Mouse (Mus musculus) bone marrow, adult 2 months (tissue): Measurements from ENCODE around the gene Cys1.

ENCODE experiments used
- CTCF ChIP-seq: fragments of 200-500 bp; IDR thresholded peaks from 2 replicates; pipeline ENCODE4 v1.5.1; 2011; ENCODE audit warnings: low read length, control low read depth; ENCODE audit not compliant: control insufficient read depth, insufficient read depth
- POLR2A ChIP-seq: fragments of 200-500 bp; IDR thresholded peaks from 2 replicates; pipeline ENCODE4 v1.6.1; 2011; ENCODE audit warnings: low read depth, mild to moderate bottlenecking, control low read depth, low read length, borderline replicate concordance; ENCODE audit not compliant: control insufficient read depth

GRCm38 (mm10) chr12:24632404-24632803 lies 49.2 kb downstream of the Cys1 start:
- TF ChIP-seq POLR2A (no peak), CTCF (no peak)
